Mouse (Mus musculus) common myeloid progenitor, adult 5-6 weeks (primary cell): Measurements from ENCODE around the gene Armc9. TPM values are rescaled to one million over a fixed set of nuclear protein-coding genes. Genes with fewer than 3 reads are reported as not detected.

ENCODE experiments used
- ATAC-seq: replicated peaks from 2 replicates; pipeline ENCODE4 v1.8.0; 2016; ENCODE audit warnings: low read depth, mild to moderate bottlenecking, moderate TSS enrichment, inconsistent platforms; ENCODE audit not compliant: poor library complexity, severe bottlenecking
- total RNA-seq: library from RNA; stranded (forward); fragments of 200-1000, 187-1606 nt; gene quantifications from 2 replicates; pipeline ENCODE4 v1.2.3, GENCODE M21; 2017

The Armc9 gene
- total RNA-seq, 1 experiment from 2014 or later, result 10.6 TPM

GRCm38 (mm10) chr1:86160479-86160878 is 5.9 kb downstream of the Armc9 start:
- no peak; the same call in 1 of the 2 replicates for ATAC-seq

GRCm38 (mm10) chr1:86161061-86161460 is 6.5 kb downstream of the Armc9 start:
- peak; percentile 77 for ATAC-seq

GRCm38 (mm10) chr1:86174602-86175001 is 20.0 kb downstream of the Armc9 start:
- no peak for ATAC-seq

GRCm38 (mm10) chr1:86176066-86176465 is 21.5 kb downstream of the Armc9 start:
- no peak for ATAC-seq

GRCm38 (mm10) chr1:86178462-86179253 is 24.1 kb downstream of the Armc9 start:
- peak; percentile 98 for ATAC-seq

GRCm38 (mm10) chr1:86182004-86182709 is 27.6 kb downstream of the Armc9 start:
- no peak for ATAC-seq

- no peak for ATAC-seq
These were observed 29.1 kb downstream of the Armc9 start for GRCm38 (mm10) chr1:86183577-86184263.

GRCm38 (mm10) chr1:86186762-86187161 is 32.2 kb downstream of the Armc9 start:
- ATAC-seq, result peak; percentile 61

GRCm38 (mm10) chr1:86187856-86188255 is 33.3 kb downstream of the Armc9 start:
- no peak for ATAC-seq

GRCm38 (mm10) chr1:86188271-86188670 is 33.7 kb downstream of the Armc9 start:
- no peak for ATAC-seq

GRCm38 (mm10) chr1:86189034-86189702 is 34.6 kb downstream of the Armc9 start:
- ATAC-seq, result no peak

GRCm38 (mm10) chr1:86190843-86191242 is 36.3 kb downstream of the Armc9 start:
- ATAC-seq, result peak; percentile 64

- peak; percentile 70 for ATAC-seq
These were observed 39.5 kb downstream of the Armc9 start for GRCm38 (mm10) chr1:86194044-86194443.

GRCm38 (mm10) chr1:86198276-86198675 is 43.7 kb downstream of the Armc9 start:
- ATAC-seq, result no peak

- ATAC-seq, result no peak
These were observed 44.4 kb downstream of the Armc9 start for GRCm38 (mm10) chr1:86199026-86199425.

- ATAC-seq, result no peak
These were observed 46.7 kb downstream of the Armc9 start for GRCm38 (mm10) chr1:86201312-86201711.

GRCm38 (mm10) chr1:86202617-86203219 is 48.1 kb downstream of the Armc9 start:
- ATAC-seq, result no peak

- no peak for ATAC-seq
These were observed 56.1 kb downstream of the Armc9 start for GRCm38 (mm10) chr1:86210676-86211075.

GRCm38 (mm10) chr1:86211498-86211897 is 56.9 kb downstream of the Armc9 start:
- no peak for ATAC-seq

GRCm38 (mm10) chr1:86212731-86213130 is 58.2 kb downstream of the Armc9 start:
- ATAC-seq, result no peak
